Mouse (Mus musculus) kidney, postnatal 0 days (tissue): ENCODE measurements around the gene Fam155a. TPM values are rescaled to one million over a fixed set of nuclear protein-coding genes. Genes with fewer than 3 reads are reported as not detected.

Experiments
- ATAC-seq: fragments of 200-750 bp; cut with Nextera tagmentation; replicated peaks from 2 replicates; pipeline ENCODE4 v1.8.0; 2017; ENCODE audit warnings: low read depth, moderate number of reproducible peaks, moderate TSS enrichment, moderate library complexity; ENCODE audit not compliant: low FRiP score
- DNase-seq: peaks from one replicate; pipeline ENCODE4 v3.0.0-alpha.2; 2016; ENCODE audit warnings: low spot score
- H3K27ac ChIP-seq: fragments of 300-500 bp; sonication (generic); 2 replicates; pipeline ENCODE4 v1.5.1; 2014; ENCODE audit warnings: mild to moderate bottlenecking
- H3K27me3 ChIP-seq: fragments of 300-500 bp; sonication (generic); 2 replicates; pipeline ENCODE4 v1.6.1; 2014; ENCODE audit warnings: low read length, mixed read lengths; ENCODE audit not compliant: insufficient read depth
- H3K36me3 ChIP-seq: fragments of 300-500 bp; sonication (generic); 2 replicates; pipeline ENCODE4 v1.6.1; 2014; ENCODE audit warnings: low read length, mixed read lengths; ENCODE audit not compliant: insufficient read depth
- H3K4me1 ChIP-seq: fragments of 300-500 bp; sonication (generic); replicated peaks from 2 replicates; pipeline ENCODE4 v1.6.1; 2014; ENCODE audit warnings: antibody characterized with exemption, low read length, mixed read lengths; ENCODE audit not compliant: insufficient read depth
- H3K4me2 ChIP-seq: fragments of 300-500 bp; sonication (generic); 2 replicates; pipeline ENCODE4 v1.6.1; 2014; ENCODE audit warnings: mild to moderate bottlenecking, low read length, moderate library complexity, mixed read lengths
- H3K4me3 ChIP-seq: fragments of 300-500 bp; sonication (generic); replicated peaks from 2 replicates; pipeline ENCODE4 v1.5.1; 2014; ENCODE audit warnings: low read depth, low read length
- H3K9ac ChIP-seq: fragments of 300-500 bp; sonication (generic); 2 replicates; pipeline ENCODE4 v1.6.1; 2014; ENCODE audit warnings: low read depth, low read length
- H3K9me3 ChIP-seq: fragments of 300-500 bp; sonication (generic); replicated peaks from 2 replicates; pipeline ENCODE4 v1.6.1; 2016; ENCODE audit warnings: low read length, inconsistent platforms, mixed read lengths
- CTCF ChIP-seq: IDR thresholded peaks from 2 replicates; pipeline ENCODE4 v1.5.1; 2016; ENCODE audit warnings: antibody characterized with exemption, low read depth, mild to moderate bottlenecking, moderate library complexity
- WGBS: fragments of 180-500 bp; shearing (Covaris S2); extraction: QIAGEN DNeasy Blood & Tissue Kit; methylation state at CpG from one replicate; pipeline ENCODE4 v1.1.7; 2014; 5-methylcytosine and 5-hydroxymethylcytosine counted together
- polyA plus RNA-seq: library from polyadenylated mRNA; unstranded; fragments of >200 nt; fragmentation: Nextera tagmentation; extraction: Ambion mirVana; gene quantifications from 2 replicates; pipeline ENCODE4 v1.2.1, GENCODE M21; 2015

Gene Fam155a
- polyA plus RNA-seq, 1 experiment from 2014 or later = 0.14 TPM

- H3K4me2 ChIP-seq = no peak overlapping the region
Measured at GRCm38 (mm10) chr8:9309456-9309855, 461.5 kb downstream of the Fam155a start.

GRCm38 (mm10) chr8:9303526-9304135 lies 467.3 kb downstream of the Fam155a start:
- no peaks in the 10 kb centered on the region for H3K36me3 ChIP-seq
- H3K9me3 ChIP-seq = no peaks in the 10 kb centered on the region
- no peaks in the 10 kb centered on the region for H3K4me1 ChIP-seq
- no peak for TF ChIP-seq CTCF
- H3K27me3 ChIP-seq = no peaks in the 10 kb centered on the region
- H3K4me3 ChIP-seq = no peak overlapping the region
- DNase-seq (no peak), ATAC-seq (no peak)
- no peak overlapping the region for H3K9ac ChIP-seq
- WGBS = 83% methylated on average over 6 of the region's 6 CpGs
- no peak overlapping the region for H3K4me2 ChIP-seq
- H3K27ac ChIP-seq = no peak overlapping the region

More at GRCm38 (mm10) chr8:9309456-9309855, 461.5 kb downstream of the Fam155a start:
- Histone ChIP-seq H3K27me3 (no peaks in the 10 kb centered on the region), H3K4me1 (no peaks in the 10 kb centered on the region), H3K9me3 (no peaks in the 10 kb centered on the region), H3K36me3 (no peaks in the 10 kb centered on the region), H3K9ac (no peak overlapping the region), H3K4me3 (no peak overlapping the region), H3K27ac (no peak overlapping the region)
- DNase-seq (peak; percentile 76), ATAC-seq (no peak)
- TF ChIP-seq CTCF = no peak
- 22% methylated on average over 8 of the region's 8 CpGs for WGBS

DNA sequence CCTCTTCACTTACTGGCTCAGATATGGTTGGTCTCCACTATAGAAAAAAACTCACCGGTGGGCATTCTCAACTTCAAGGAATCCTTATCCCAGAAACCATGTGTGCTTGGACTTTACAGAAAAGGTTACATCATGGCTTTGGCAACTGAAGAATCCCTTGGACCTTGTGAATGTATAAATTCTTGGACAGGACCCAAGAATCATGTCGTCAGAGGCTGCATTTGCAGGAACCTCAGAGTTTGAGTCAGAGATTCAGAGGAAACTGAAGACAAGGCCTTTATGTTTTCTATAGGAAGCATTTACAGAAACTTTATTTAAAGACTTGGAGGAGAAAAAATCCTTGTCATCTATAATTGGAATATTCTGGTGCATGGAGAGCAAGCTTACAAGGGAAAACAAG lies 475.9 kb downstream of the Fam155a start:
- WGBS = 61% methylated on average over 2 of the region's 2 CpGs
- Histone ChIP-seq H3K9me3 (no peaks in the 10 kb centered on the region), H3K4me2 (no peak overlapping the region), H3K27ac (no peak overlapping the region), H3K27me3 (no peaks in the 10 kb centered on the region), H3K36me3 (no peaks in the 10 kb centered on the region), H3K4me1 (no peaks in the 10 kb centered on the region), H3K4me3 (no peak overlapping the region), H3K9ac (no peak overlapping the region)
- DNase-seq (no peak), ATAC-seq (no peak)
- no peak for TF ChIP-seq CTCF

DNA sequence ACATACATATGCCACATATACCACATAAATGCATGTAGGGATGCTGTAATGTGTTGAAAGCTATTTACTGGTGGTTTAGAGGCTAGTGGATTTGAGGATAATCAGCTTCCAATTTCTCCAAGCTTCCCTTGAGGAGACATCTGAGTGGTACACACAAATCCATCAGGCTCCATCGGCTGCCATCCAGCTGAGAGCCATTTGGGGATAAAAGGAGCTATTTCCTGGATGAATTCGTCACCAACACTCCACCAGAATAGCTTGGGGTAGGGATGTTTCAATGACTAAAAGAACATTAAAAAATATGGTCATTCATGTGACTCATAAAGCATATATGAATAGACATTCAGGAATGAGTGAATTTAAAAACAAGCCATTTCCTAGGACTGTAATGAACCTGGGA lies 478.4 kb downstream of the Fam155a start:
- DNase-seq = no peak
- no peaks in the 10 kb centered on the region for H3K27me3 ChIP-seq
- no peak overlapping the region for H3K9ac ChIP-seq
- TF ChIP-seq CTCF = no peak
- 55% methylated on average over 2 of the region's 2 CpGs for WGBS
- no peaks in the 10 kb centered on the region for H3K36me3 ChIP-seq
- H3K9me3 ChIP-seq = no peaks in the 10 kb centered on the region
- no peak for ATAC-seq
- H3K27ac ChIP-seq = no peak overlapping the region
- no peaks in the 10 kb centered on the region for H3K4me1 ChIP-seq
- H3K4me3 ChIP-seq = no peak overlapping the region
- H3K4me2 ChIP-seq = no peak overlapping the region

DNA sequence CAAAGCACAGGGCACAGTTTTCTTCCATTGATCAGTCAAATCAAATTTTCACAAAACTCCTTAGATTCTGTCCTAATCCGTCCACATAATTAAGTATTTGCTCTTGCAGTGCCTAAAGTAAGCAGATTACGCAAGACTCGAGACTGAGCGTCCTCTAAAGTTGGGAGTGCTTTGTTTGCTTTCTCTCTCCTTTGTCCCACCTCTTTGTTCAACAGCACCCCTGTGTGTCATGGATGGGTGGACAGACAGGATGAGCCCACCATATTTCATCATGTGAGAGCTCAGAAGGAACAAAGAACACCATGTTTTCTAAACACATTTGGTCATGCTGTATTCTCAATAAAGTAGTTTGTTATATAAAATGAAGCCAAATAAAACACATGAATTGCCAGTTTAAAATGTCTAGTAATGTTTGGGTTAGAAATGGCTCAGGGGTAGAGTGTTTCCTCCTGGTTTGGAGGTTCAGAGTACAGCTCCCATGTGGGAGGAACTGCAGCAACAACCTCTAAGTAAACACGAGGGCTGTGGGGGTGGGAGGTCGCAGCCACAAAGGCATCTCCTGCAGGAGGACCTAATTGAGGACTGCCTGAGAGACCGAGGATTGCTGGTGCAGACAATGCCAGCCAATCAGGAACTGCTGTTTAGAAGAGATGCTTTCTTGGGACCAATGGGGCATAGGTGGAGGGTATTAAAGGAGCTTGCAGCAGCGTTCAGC lies 482.8 kb downstream of the Fam155a start:
- no peaks in the 10 kb centered on the region for H3K9me3 ChIP-seq
- no peak overlapping the region for H3K4me2 ChIP-seq
- ATAC-seq (0 out of 2 replicates have a peak, but pooled peaks have one; percentile 33), DNase-seq (peak; percentile 11)
- no peaks in the 10 kb centered on the region for H3K36me3 ChIP-seq
- no peak for TF ChIP-seq CTCF
- H3K27me3 ChIP-seq = no peaks in the 10 kb centered on the region
- WGBS = 10% methylated on average over 8 of the region's 8 CpGs
- H3K4me3 ChIP-seq = no peak overlapping the region
- H3K9ac ChIP-seq = no peak overlapping the region
- H3K27ac ChIP-seq = no peak overlapping the region
- no peaks in the 10 kb centered on the region for H3K4me1 ChIP-seq

DNA sequence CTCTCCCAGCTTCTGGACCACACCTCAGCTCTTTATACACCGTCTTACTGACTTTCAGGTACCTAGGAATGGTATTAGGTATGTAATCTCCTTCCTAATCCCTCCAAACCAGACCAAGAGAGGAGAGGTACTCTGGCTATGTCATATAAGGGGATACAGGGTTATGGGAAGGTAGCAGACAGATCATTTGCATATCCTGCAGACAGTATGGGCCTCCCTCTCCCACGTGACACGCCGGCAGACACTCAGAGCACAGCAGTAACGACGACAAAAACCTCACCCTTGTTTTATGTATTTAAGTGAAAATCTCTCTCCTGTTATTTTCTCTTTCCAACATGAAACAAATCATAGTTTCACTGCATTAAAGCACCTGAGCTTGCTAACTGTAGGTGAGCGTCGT lies 496.8 kb downstream of the Fam155a start:
- TF ChIP-seq CTCF = no peak
- no peak overlapping the region for H3K4me3 ChIP-seq
- no peaks in the 10 kb centered on the region for H3K27me3 ChIP-seq
- no peaks in the 10 kb centered on the region for H3K9me3 ChIP-seq
- H3K36me3 ChIP-seq = no peaks in the 10 kb centered on the region
- H3K9ac ChIP-seq = no peak overlapping the region
- no peak overlapping the region for H3K27ac ChIP-seq
- ATAC-seq = no peak
- WGBS = 73% methylated on average over 8 of the region's 8 CpGs
- no peak overlapping the region for H3K4me2 ChIP-seq
- no peaks in the 10 kb centered on the region for H3K4me1 ChIP-seq
- DNase-seq = no peak

- no peaks in the 10 kb centered on the region for H3K27me3 ChIP-seq
- TF ChIP-seq CTCF = no peak
- no peaks in the 10 kb centered on the region for H3K4me1 ChIP-seq
- no peak overlapping the region for H3K9ac ChIP-seq
- ATAC-seq = no peak
- no peak overlapping the region for H3K27ac ChIP-seq
- no peak overlapping the region for H3K4me3 ChIP-seq
- no peak overlapping the region for H3K4me2 ChIP-seq
- no peaks in the 10 kb centered on the region for H3K36me3 ChIP-seq
- 69% methylated on average over 8 of the region's 8 CpGs for WGBS
- no peak for DNase-seq
- H3K9me3 ChIP-seq = no peaks in the 10 kb centered on the region
Measured at GRCm38 (mm10) chr8:9264378-9264777, 506.6 kb downstream of the Fam155a start.
